Mouse (Mus musculus) CH12.LX (cell line): ENCODE data around the gene Efcab3. TPM values are rescaled to one million over a fixed set of nuclear protein-coding genes. Genes with fewer than 3 reads are reported as not detected.

Experiments
- DNase-seq: peaks from one replicate; pipeline ENCODE4 v3.0.0-alpha.2; 2013; ENCODE audit errors: extremely low read depth
- H3K27ac ChIP-seq: 2 replicates; pipeline ENCODE4 v1.5.1; 2012; ENCODE audit warnings: low read depth, mild to moderate bottlenecking, control low read depth, moderate library complexity; ENCODE audit not compliant: insufficient read depth
- H3K27me3 ChIP-seq: replicated peaks from 2 replicates; pipeline ENCODE3; 2012; ENCODE audit warnings: inconsistent platforms
- H3K36me3 ChIP-seq, 2 experiments: replicated peaks in 1 of 2; 2 replicates each; pipeline versions ENCODE3 to v1.6.1; 2012; ENCODE audit warnings: inconsistent platforms in 1 of 2, low read length in 1 of 2, mild to moderate bottlenecking in 1 of 2, mixed read lengths in 1 of 2, moderate library complexity in 1 of 2; ENCODE audit not compliant: control insufficient read depth in 1 of 2, insufficient read depth in 1 of 2
- H3K4me1 ChIP-seq, 2 experiments: 2 replicates each; pipeline ENCODE4 v1.6.1; 2012; ENCODE audit warnings: inconsistent platforms in 1 of 2, moderate library complexity in 1 of 2; ENCODE audit not compliant: insufficient read depth in 2 of 2, control insufficient read depth in 1 of 2
- H3K4me2 ChIP-seq: 2 replicates; pipeline ENCODE4 v1.6.1; 2012; ENCODE audit warnings: low read depth, mild to moderate bottlenecking, control low read depth; ENCODE audit not compliant: poor library complexity, insufficient read depth, severe bottlenecking
- H3K4me3 ChIP-seq, 3 experiments: fragments of 150-350 bp in 1 of 3; sonication (generic) in 1 of 3; replicated peaks in 1 of 3; 2 replicates each; pipeline versions ENCODE3 to v1.5.1; 2011 to 2012; ENCODE audit warnings: low read depth in 2 of 3, low read length in 2 of 3, mild to moderate bottlenecking in 2 of 3, moderate library complexity in 2 of 3, control low read depth in 1 of 3, improper control_type of control experiment in 1 of 3, inconsistent platforms in 1 of 3, mixed read lengths in 1 of 3; ENCODE audit not compliant: poor library complexity in 1 of 3
- H3K79me2 ChIP-seq: replicated peaks from 2 replicates; pipeline ENCODE4 v1.6.1; 2012; ENCODE audit warnings: mild to moderate bottlenecking, moderate library complexity; ENCODE audit not compliant: control insufficient read depth, poor library complexity, insufficient read depth, severe bottlenecking; ENCODE audit errors: extremely low read depth
- H3K9ac ChIP-seq: 2 replicates; pipeline ENCODE4 v1.6.1; 2012; ENCODE audit warnings: low read depth, mild to moderate bottlenecking, control low read depth, moderate library complexity; ENCODE audit not compliant: insufficient read depth
- H3K9me3 ChIP-seq: replicated peaks from 2 replicates; pipeline ENCODE3; 2012; ENCODE audit warnings: low read length, inconsistent platforms, mixed read lengths
- BHLHE40 ChIP-seq: IDR thresholded peaks from 2 replicates; pipeline ENCODE4 v1.6.1; 2011; ENCODE audit warnings: mild to moderate bottlenecking, low read depth, low read length, improper control_type of control experiment
- CHD1 ChIP-seq: IDR thresholded peaks from 2 replicates; pipeline ENCODE4 v1.6.1; 2012; ENCODE audit warnings: low read depth, low read length, improper control_type of control experiment, inconsistent platforms
- CHD2 ChIP-seq: IDR thresholded peaks from 2 replicates; pipeline ENCODE4 v1.6.1; 2011; ENCODE audit warnings: low read length, improper control_type of control experiment
- CTCF ChIP-seq, 2 experiments: IDR thresholded peaks in 1 of 2; conservative IDR thresholded peaks in 1 of 2; 2 replicates each; pipeline ENCODE4 v1.5.1; 2011 to 2012; ENCODE audit warnings: low read depth in 2 of 2, low read length in 2 of 2, improper control_type of control experiment in 1 of 2, inconsistent platforms in 1 of 2, mild to moderate bottlenecking in 1 of 2, moderate library complexity in 1 of 2
- E2F4 ChIP-seq: IDR thresholded peaks from 2 replicates; pipeline ENCODE4 v1.6.1; 2011; ENCODE audit warnings: low read depth, low read length, improper control_type of control experiment; ENCODE audit not compliant: insufficient replicate concordance
- ELF1 ChIP-seq: IDR thresholded peaks from 2 replicates; pipeline ENCODE4 v1.6.1; 2014; ENCODE audit warnings: low read depth, mild to moderate bottlenecking, inconsistent platforms, low read length, improper control_type of control experiment
- EP300 ChIP-seq: IDR thresholded peaks from 2 replicates; pipeline ENCODE4 v1.6.1; 2011; ENCODE audit warnings: low read length, improper control_type of control experiment
- ETS1 ChIP-seq: conservative IDR thresholded peaks from 2 replicates; pipeline ENCODE4 v1.6.1; 2012; ENCODE audit warnings: low read depth, mild to moderate bottlenecking, inconsistent platforms, low read length, improper control_type of control experiment, moderate library complexity
- GABPA ChIP-seq: IDR thresholded peaks from 2 replicates; pipeline ENCODE4 v1.6.1; 2012; ENCODE audit warnings: low read depth, low read length, improper control_type of control experiment, inconsistent platforms; ENCODE audit not compliant: insufficient replicate concordance
- HCFC1 ChIP-seq: IDR thresholded peaks from 2 replicates; pipeline ENCODE4 v1.6.1; 2012; ENCODE audit warnings: low read depth, mild to moderate bottlenecking, inconsistent platforms, low read length, improper control_type of control experiment
- JUN ChIP-seq: IDR thresholded peaks from 2 replicates; pipeline ENCODE4 v1.6.1; 2011; ENCODE audit warnings: low read depth, mild to moderate bottlenecking, low read length, improper control_type of control experiment, moderate library complexity; ENCODE audit not compliant: insufficient read depth
- MAZ ChIP-seq: IDR thresholded peaks from 2 replicates; pipeline ENCODE4 v1.6.1; 2012; ENCODE audit warnings: low read depth, mild to moderate bottlenecking, inconsistent platforms, low read length, improper control_type of control experiment, moderate library complexity
- MXI1 ChIP-seq: IDR thresholded peaks from 2 replicates; pipeline ENCODE4 v1.6.1; 2011; ENCODE audit warnings: mild to moderate bottlenecking, low read depth, low read length, improper control_type of control experiment
- MYC ChIP-seq: IDR thresholded peaks from 2 replicates; pipeline ENCODE4 v1.6.1; 2011; ENCODE audit warnings: low read depth, mild to moderate bottlenecking, improper control_type of control experiment, low read length
- NELFE ChIP-seq: IDR thresholded peaks from 2 replicates; pipeline ENCODE4 v1.6.1; 2011; ENCODE audit warnings: low read depth, low read length, improper control_type of control experiment
- NRF1 ChIP-seq: IDR thresholded peaks from 2 replicates; pipeline ENCODE4 v1.6.1; 2014; ENCODE audit warnings: low read depth, mild to moderate bottlenecking, inconsistent platforms, low read length, improper control_type of control experiment, moderate library complexity
- PAX5 ChIP-seq: IDR thresholded peaks from 2 replicates; pipeline ENCODE4 v1.6.1; 2012; ENCODE audit warnings: low read length, inconsistent platforms, mixed read lengths
- POLR2A ChIP-seq: IDR thresholded peaks from 2 replicates; pipeline ENCODE4 v1.6.1; 2011; ENCODE audit warnings: low read depth, mild to moderate bottlenecking, improper control_type of control experiment, low read length
- RAD21 ChIP-seq: IDR thresholded peaks from 2 replicates; pipeline ENCODE4 v1.6.1; 2011; ENCODE audit warnings: low read depth, mild to moderate bottlenecking, low read length, improper control_type of control experiment, moderate library complexity
- SIN3A ChIP-seq: IDR thresholded peaks from 2 replicates; pipeline ENCODE4 v1.6.1; 2012; ENCODE audit warnings: low read length, improper control_type of control experiment, inconsistent platforms
- SMC3 ChIP-seq: IDR thresholded peaks from 2 replicates; pipeline ENCODE4 v1.6.1; 2011; ENCODE audit warnings: low read depth, low read length, improper control_type of control experiment
- TBP ChIP-seq: conservative IDR thresholded peaks from 2 replicates; pipeline ENCODE4 v1.6.1; 2011; ENCODE audit warnings: low read depth, low read length, improper control_type of control experiment
- UBTF ChIP-seq: IDR thresholded peaks from 2 replicates; pipeline ENCODE4 v1.6.1; 2012; ENCODE audit warnings: low read depth, mild to moderate bottlenecking, inconsistent platforms, low read length, improper control_type of control experiment, moderate library complexity
- ZC3H11A ChIP-seq: IDR thresholded peaks from 2 replicates; pipeline ENCODE4 v1.6.1; 2012; ENCODE audit warnings: low read depth, mild to moderate bottlenecking, inconsistent platforms, low read length, improper control_type of control experiment
- ZKSCAN1 ChIP-seq: IDR thresholded peaks from 2 replicates; pipeline ENCODE4 v1.6.1; 2012; ENCODE audit warnings: low read depth, inconsistent platforms, low read length, improper control_type of control experiment, borderline replicate concordance
- ZMIZ1 ChIP-seq: IDR thresholded peaks from 2 replicates; pipeline ENCODE4 v1.6.1; 2012; ENCODE audit warnings: low read depth, mild to moderate bottlenecking, inconsistent platforms, low read length, improper control_type of control experiment
- ZNF384 ChIP-seq: IDR thresholded peaks from 2 replicates; pipeline ENCODE4 v1.6.1; 2012; ENCODE audit warnings: low read depth, low read length, improper control_type of control experiment, inconsistent platforms
- dilution Hi-C: fragments of 300-500 bp; cut with MboI; formaldehyde crosslinking; loops from 2 replicates; pipeline ENCODE4 v1.14.3; 2020; ENCODE audit warnings: low sequenced_read_pairs; ENCODE audit not compliant: extremely low pct_unique_long_range_greater_than_20kb, extremely low pct_ligation_motif_present
- in situ Hi-C: fragments of 300-500 bp; cut with MboI; formaldehyde crosslinking; loops from 3 replicates; pipeline ENCODE4 v1.14.3; 2019; ENCODE audit warnings: low sequenced_read_pairs, low pct_ligation_motif_present, low pct_unique_long_range_greater_than_20kb, mixed read lengths
- polyA plus RNA-seq: library from polyadenylated mRNA; unstranded; fragments of >175 nt; gene quantifications from 2 replicates; pipeline ENCODE4 v1.2.1, GENCODE M21; 2012; ENCODE audit warnings: low read depth; ENCODE audit not compliant: insufficient read length
- total RNA-seq, 2 experiments: library from RNA; depleted of rRNA; stranded (reverse); fragments of 300-350 nt in 1 of 2; fragments of >200 nt in 1 of 2; gene quantifications; 2 replicates each; pipeline ENCODE4 v1.2.3; 2012 to 2014

Gene Efcab3
- total RNA-seq (2012; rRNA removed) = 2.1 and 3.0 TPM in 2 replicates
- total RNA-seq (2014; rRNA removed) = 5.9 and 6.5 TPM in 2 replicates
- 12.2 and 12.5 TPM in 2 replicates for polyA plus RNA-seq

DNA sequence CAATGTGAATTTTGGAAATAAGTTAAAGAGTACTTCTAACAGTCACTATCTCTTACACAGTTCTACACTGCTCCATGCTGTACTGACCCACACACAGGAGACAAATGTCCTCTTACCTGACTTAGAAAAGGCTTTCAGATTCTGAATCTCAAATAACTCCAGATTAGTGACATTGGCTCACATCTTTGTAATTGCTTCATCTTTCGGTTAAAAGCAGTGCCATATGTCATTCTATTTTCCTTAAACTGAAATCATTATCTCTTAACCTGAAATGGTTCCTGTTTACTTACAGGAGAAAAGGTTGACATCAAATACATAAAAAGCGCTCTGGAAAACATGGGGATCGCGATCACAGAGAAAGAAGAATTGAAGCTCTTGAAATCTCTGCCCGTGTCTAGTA, at the start of gene Efcab3:
Gene Efcab3, plus strand, starts transcription at position 301 of the 400 bp plus-strand sequence.
- peaks cover 3% of the 10 kb centered on the region for H3K9me3 ChIP-seq
- no peak within 1 kb of the TSS for H3K9ac ChIP-seq
- H3K27ac ChIP-seq = no peak within 1 kb of the TSS
- dilution Hi-C loops (no loop called here), in situ Hi-C loops (no loop called here)
- no peak for DNase-seq
- H3K4me3 ChIP-seq = no peak within 1 kb of the TSS
- H3K4me1 ChIP-seq = no peaks in the 10 kb centered on the region
- H3K4me2 ChIP-seq = no peak within 1 kb of the TSS
- no peaks in the 10 kb centered on the region for H3K79me2 ChIP-seq
- H3K27me3 ChIP-seq = no peaks in the 10 kb centered on the region
- no peak for TF ChIP-seq UBTF
- TF ChIP-seq EP300 = no peak
- no peak for TF ChIP-seq ZKSCAN1
- no peak for TF ChIP-seq MXI1
- TF ChIP-seq BHLHE40 = no peak
- TF ChIP-seq POLR2A = no peak
- TF ChIP-seq ETS1 = no peak
- no peak for TF ChIP-seq ELF1
- no peak for TF ChIP-seq MYC
- TF ChIP-seq NELFE = no peak
- no peak for TF ChIP-seq ZNF384
- TF ChIP-seq SMC3 = no peak
- no peak for TF ChIP-seq SIN3A
- TF ChIP-seq RAD21 = no peak
- no peak for TF ChIP-seq E2F4
- TF ChIP-seq TBP = no peak
- TF ChIP-seq MAZ = no peak
- TF ChIP-seq CHD2 = no peak
- H3K36me3 ChIP-seq = peaks cover 4 to 7% of the 10 kb centered on the region in 2 experiments

DNA sequence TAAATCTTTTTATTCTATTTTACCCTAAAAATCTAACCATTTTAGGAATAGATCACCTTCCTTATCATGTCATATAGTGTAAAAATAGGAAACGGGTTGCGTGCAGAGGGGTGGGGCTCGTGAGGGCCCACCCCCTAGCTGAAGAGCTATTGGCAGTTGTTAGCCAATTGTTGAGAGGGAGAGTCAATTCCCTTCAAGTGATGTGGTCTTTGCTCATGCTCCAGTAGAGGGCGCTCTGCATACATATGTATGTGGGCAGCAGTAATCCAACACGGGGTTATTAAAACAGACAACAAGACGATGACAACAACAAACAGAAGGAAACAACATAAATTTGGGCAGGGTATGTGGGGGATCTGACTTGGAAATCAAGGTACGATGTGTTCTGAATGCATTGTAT, 42.3 kb upstream of the Efcab3 start:
- Histone ChIP-seq H3K27me3 (no peaks in the 10 kb centered on the region), H3K79me2 (no peaks in the 10 kb centered on the region), H3K4me3 (no peak overlapping the region), H3K36me3 (peaks cover 2% of the 10 kb centered on the region in 2 experiments), H3K4me2 (no peak overlapping the region), H3K9ac (no peak overlapping the region), H3K9me3 (no peaks in the 10 kb centered on the region), H3K4me1 (peaks cover 0 to 5% of the 10 kb centered on the region in 2 experiments; a peak in 1 of 4 replicates), H3K27ac (no peak overlapping the region)
- in situ Hi-C loops = loop anchor here (10.0 kb wide), 1 partner anchor 104 kb away; the partner anchor contains the start of gene Mettl2
- peak; percentile 85 for DNase-seq
- TF ChIP-seq PAX5 (no peak), E2F4 (no peak), CHD1 (no peak), RAD21 (peak; percentile 76), JUN (no peak), CTCF (conservative IDR thresholded peaks at IDR 0.05 in 1 of 2, IDR thresholded peaks at IDR 0.05 in 1 of 2; ENCODE audit: low read depth in 2 of 2, low read length in 2 of 2) (peak; percentile 58 to 88), GABPA (no peak), SMC3 (peak; percentile 79), ELF1 (no peak), ZC3H11A (no peak), ZMIZ1 (no peak), MAZ (no peak), HCFC1 (no peak), NRF1 (no peak)
- dilution Hi-C loops = no loop called here
